Mouse (Mus musculus): ENCODE measurements around the gene Baz2b.

DNA sequence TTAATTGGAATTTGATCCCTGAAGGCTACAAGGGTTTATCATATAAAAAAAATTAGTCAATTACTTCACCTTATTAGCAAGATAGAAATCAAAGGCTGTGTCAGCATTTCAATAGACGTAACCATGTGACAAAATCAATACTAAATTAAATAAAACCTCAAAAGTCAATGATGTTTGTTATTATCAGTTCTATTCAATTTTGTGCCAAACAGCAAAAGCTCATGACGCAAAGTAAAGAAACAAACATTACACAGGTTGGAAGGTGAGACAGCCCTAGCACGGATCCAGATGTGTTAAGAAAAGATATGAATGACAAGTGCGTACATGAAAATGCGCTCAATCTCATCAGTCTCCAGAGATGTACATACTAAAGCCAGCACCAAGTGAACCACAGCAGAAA lies 212.7 kb downstream of the Baz2b start:
- no peak for TF ChIP-seq CTCF (conservative IDR thresholded peaks at IDR 0.05; ENCODE audit: insufficient read depth, insufficient read length, low read depth, low read length)
- no peak for TF ChIP-seq POLR2A (IDR thresholded peaks at IDR 0.05; ENCODE audit: low read depth, low read length)
